Mouse (Mus musculus): ENCODE measurements around the gene Ttll3.

Ttll3 gene

GRCm38 (mm10) chr6:113380480-113380879 lies 8.6 kb upstream of the Ttll3 start:
- peak; percentile 44 to 61 for DNase-seq

GRCm38 (mm10) chr6:113384351-113384927 lies 4.6 kb upstream of the Ttll3 start:
- no peak for DNase-seq

GRCm38 (mm10) chr6:113385160-113385714 lies 3.8 kb upstream of the Ttll3 start:
- no peak for DNase-seq

DNA sequence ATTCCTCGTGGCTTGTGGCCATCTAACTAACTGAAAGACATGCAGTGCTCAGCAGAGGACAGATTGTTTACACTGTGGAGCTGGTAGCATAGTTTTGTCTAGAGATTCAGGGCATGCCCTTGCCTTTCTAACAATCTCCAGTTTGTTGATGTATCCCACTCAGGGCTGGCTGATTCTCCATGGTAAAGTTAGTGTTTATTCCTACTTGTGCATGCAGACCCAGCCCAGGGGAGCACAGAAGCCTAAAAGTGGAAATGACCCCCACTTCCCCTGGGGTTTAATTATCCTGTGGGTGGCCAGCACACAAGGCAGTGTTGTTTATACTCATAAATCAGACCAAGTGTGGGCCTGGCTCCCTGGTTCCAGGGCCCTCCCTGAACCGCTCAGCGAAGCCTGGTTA lies 3.0 kb upstream of the Ttll3 start:
- DNase-seq = no peak

GRCm38 (mm10) chr6:113390715-113391114 lies 1.7 kb downstream of the Ttll3 start:
- peak; percentile 45 to 58 for DNase-seq

GRCm38 (mm10) chr6:113392015-113392386 lies 2.9 kb downstream of the Ttll3 start:
- no peak for DNase-seq

DNA sequence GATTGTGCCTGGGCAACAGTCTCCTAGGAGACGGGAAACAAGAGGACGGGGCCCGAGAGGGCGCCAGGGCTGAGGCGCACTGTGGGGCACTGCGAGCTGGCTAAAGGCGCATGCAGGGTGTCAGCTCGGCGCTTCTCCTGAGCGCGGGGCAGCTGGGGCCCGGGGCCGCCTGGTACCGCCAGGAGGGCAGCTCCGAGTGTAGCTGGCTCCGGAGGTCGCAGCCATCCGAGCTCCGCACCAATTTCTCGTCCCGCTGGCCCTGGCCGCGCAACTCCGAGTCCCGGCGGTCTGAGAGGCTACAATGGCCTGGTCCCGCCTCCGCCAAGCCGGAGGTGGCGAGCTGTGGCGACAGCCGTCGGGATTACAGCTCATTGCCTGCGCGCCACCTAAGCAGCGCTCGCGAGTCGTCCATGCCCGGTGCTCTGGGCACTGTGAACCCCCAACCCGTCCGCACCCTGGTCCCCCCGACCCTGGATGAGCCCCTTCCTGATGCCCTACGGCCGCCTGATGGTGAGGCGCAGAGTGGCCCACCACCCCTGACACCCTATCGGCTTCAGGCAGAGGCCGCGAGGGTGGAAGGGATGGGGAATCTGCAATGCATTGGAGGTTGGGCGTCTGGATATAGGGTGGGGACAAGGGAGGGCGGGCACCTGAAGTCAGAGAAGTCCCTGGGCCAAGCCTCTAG lies 3.5 kb downstream of the Ttll3 start:
- peak; percentile 32 to 70 for DNase-seq

DNA sequence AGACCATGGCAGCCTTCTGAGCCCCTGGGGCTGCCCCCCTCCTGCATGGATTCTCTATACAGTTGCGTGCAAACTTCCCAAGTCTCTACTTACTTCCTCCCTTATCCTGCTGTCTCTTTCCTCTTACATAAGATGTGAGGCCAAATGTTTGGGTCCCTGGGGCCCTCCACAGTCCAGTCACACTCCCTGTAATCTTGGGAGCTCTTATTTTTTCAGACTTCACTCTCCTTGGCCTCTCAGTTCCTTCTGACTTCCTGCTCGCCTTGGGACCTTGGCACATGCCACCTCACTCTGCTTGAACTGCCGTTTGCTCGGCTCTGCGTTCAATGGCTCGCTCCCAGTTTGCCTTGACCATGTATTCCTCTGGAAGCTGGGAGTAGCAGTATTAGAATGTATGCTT lies 4.9 kb downstream of the Ttll3 start:
- no peak for DNase-seq

DNA sequence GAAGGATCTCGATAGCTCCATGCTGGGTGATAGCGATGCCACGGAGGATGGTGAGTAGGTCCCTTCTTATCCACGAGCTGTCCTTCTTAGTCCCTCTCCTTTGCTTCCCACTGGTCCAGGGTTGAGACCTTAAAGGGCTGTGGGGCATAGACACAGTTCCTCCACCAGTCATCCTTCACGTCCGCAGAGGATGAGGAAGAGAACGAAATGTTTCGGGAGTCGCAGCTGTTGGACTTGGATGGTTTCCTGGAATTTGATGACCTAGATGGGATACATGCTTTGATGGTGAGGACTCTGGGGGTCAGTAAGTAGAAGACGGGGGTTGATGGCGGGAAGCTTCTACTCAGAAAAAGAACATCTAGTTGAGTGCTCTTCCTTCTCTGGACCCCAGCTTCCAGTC lies 5.8 kb downstream of the Ttll3 start:
- no peak for DNase-seq

DNA sequence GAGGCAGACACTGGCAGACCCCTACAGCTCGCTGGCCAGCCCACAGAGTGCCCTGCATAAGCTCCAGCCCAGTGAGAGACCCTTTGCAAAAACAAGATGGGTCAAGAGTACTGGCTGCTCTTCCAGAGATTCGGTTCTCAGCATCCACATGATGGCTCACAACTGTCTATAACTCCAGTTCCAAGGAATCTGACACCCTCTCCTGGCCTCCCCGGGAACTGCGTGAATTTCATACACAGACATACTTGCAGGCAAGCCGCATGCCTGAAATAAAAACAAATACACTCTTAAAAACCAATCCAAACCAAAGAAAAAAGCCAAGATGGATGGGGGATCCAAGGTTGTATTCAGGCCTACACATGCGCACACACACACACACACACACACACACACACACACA lies 6.4 kb downstream of the Ttll3 start:
- DNase-seq = no peak

DNA sequence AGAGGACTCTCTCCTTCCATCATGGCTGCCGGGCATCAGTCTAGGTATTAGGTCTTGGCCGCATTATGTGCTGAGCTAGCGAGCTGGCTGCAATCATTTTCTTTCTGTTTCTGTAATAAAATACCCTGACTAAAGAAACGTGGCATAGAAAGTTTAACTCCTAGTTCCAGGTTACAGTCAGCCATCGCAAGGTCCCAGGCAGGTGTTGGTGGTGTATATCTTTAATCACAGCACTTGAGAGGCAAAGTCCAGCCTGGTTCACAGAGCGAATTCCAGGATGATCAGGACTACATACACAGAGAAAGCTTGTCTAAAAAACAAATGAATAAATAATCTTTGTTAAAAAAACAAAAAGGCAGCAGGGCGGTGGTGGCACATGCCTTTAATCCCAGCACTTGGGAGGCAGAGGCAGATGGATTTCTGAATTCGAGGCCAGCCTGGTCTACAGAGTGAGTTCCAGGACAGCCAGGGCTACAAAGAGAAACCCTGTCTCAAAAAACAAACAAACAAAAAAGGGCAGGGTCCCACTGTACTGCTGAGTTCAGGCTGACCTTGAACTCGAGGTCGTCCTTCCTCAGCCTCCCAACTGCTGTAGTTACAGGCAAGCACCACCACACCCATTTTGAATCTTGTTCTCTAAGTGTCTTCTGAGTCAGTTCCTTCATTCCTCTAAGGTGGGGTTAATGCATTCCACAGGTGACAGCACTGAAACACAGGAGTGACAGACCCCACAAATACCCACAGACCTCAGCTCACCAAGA lies 7.4 kb downstream of the Ttll3 start:
- DNase-seq = no peak

- DNase-seq = no peak
These were observed 13.0 kb downstream of the Ttll3 start for GRCm38 (mm10) chr6:113402094-113402493.

- DNase-seq = peak; percentile 43 to 55
These were observed 15.8 kb downstream of the Ttll3 start for GRCm38 (mm10) chr6:113404649-113405448.

DNA sequence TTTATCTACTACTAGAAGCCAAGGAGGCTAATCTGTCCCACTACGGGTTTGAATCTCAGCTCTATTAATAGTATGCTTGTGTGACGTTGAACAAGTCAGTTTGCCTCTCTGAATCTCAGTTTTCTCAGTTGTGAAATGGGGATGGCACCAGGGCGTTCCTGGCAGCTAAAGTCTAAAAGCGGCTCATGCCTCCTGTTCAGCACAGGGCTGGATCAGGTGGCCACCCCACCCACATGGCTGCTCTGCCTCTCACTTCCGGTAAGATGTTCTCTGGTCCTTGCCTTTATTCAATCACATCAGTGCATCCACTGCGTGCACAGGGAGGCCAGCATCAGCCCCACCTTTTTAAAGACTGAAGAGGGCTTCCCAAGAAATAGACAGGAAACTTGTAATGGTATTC lies 16.4 kb downstream of the Ttll3 start:
- no peak for DNase-seq

DNA sequence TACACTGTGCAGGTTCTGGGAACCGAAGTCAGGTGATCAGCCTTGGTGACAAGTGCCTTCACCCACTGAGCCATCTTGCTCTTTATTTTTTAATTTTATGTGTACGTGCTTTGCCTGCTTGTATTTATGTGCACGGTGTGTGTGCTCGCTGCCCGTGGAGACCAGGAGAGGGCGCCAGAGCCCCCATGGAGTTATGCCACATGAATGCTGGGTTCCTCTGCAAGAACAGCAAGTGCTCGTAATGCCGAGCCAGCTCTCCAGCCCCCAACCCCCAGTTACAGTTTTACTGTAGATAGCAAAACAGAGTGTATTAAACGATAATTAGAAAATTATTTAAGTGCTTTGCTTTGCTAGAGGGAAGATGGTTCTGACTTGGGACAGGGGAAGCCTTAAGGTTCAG lies 17.6 kb downstream of the Ttll3 start:
- DNase-seq = peak; percentile 19 to 60

GRCm38 (mm10) chr6:113410001-113410400 lies 20.9 kb downstream of the Ttll3 start:
- no peak for DNase-seq

DNA sequence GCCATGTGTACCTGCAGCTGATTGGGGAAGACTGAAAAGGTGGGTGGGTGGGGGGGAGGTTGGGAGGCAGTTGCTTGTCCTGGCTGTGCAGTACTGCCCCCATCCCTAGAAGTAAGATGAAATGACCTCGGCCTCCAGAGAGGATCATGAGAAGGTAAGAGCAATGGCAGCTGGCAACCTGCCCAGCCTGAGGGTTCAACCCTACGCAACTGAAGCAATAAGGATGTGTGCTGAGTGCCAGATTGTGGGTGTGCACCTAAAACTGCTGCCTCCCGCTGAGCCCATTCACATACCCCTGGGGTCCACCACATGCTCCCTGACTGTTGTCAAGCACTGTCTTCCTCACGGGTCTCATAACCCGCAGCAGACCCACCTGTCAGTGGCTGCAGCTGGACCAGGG lies 27.4 kb downstream of the Ttll3 start:
- peak in 1 of 2 experiments; percentile 23 for DNase-seq

- peak; percentile 61 to 64 for DNase-seq
These were observed 29.6 kb downstream of the Ttll3 start for GRCm38 (mm10) chr6:113418441-113419198.

DNA sequence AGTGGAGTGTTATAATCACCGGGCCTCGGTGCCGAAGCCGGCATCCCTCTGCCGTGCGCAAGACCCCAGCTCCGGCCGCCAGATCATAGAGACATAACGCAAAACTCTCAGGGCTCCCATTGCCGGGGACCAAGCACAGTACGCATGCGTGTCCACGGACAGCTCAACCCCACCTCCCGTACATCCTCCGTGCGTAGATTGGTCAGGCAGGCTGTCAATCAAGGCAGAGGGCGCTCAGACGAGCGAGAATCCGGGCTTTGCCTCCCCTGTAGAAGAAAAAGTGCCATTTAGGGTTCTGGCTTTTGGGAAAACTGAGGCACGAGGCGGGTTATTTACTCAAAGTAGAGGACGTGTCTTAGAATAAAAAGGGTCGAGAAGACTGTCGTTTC lies 30.1 kb downstream of the Ttll3 start, which contains the start of gene Rpusd3:
Gene Rpusd3 (minus strand): TSS at position 142 of the 389 bp plus-strand sequence.
- DNase-seq = peak; percentile 97 to 100

DNA sequence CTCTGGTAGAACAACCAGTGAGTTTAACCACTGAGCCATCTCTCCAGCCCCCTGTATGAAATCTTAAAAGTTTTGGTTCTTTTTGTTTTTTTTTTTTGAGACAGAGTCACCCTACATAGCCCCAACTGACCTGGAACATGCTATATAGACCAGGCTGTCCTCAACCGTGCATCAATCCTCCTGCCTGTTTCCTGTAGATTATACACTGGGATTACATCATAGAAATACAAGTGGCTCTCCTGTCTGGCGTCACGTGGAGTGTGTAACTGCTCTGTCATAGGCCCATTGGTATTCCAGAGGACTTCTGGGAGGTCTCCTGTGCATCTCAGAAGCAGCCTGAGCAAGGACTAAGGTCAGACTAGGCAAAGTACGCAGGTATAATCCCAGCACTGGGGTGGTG lies 33.9 kb downstream of the Ttll3 start:
- DNase-seq = no peak

DNA sequence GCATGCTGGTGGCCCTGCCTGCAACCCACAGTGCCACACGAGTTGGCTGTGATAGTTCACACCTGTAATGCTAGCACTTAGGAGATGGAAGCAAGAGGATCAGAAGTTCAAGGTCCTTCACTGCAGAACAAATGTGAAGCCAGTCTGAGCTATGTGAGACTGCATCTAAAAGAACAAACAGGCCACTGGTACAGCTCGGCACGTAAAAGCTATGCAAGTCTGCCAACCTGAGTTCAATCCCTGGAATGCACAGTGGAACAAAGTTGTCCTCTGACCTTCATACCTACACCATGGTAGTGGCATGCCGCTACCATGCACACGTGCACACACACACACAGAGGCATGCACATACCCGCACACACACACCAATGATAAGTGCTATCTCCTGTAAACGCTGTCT lies 35.1 kb downstream of the Ttll3 start:
- DNase-seq = peak; percentile 32 to 49

DNA sequence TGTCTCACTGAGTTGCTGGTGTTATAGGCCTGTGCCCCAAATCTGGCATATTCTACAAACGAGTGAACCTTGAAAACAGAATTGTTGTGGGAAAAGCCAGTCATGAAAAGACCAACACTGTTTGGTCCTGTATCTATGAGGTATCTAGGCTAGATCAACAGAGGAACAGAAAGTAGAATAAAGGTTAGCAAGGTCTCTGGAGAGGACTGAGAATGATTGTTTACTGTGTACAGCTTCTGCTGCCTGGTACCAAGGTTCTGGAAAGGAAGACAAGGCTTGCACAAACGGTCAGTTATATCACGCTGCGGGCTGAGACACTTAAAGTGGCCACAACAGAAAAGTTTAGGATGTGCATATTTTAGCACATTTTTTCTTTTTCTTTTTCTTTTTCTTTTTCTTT lies 37.6 kb downstream of the Ttll3 start:
- no peak for DNase-seq
